Mouse (Mus musculus) common myeloid progenitor, adult 5-6 weeks (primary cell): ENCODE results near the gene Efhb. TPM values are rescaled to one million over a fixed set of nuclear protein-coding genes. Genes with fewer than 3 reads are reported as not detected.

Source experiments
- ATAC-seq: replicated peaks from 2 replicates; pipeline ENCODE4 v1.8.0; 2016; ENCODE audit warnings: low read depth, mild to moderate bottlenecking, moderate TSS enrichment, inconsistent platforms; ENCODE audit not compliant: poor library complexity, severe bottlenecking
- total RNA-seq: library from RNA; stranded (forward); fragments of 200-1000, 187-1606 nt; gene quantifications from 2 replicates; pipeline ENCODE4 v1.2.3, GENCODE M21; 2017

Efhb gene
- total RNA-seq, 1 experiment from 2014 or later: not detected

- ATAC-seq: no peak
Observed at GRCm38 (mm10) chr17:53386863-53387262, 76.3 kb downstream of the Efhb start.

GRCm38 (mm10) chr17:53364111-53364510, 99.0 kb downstream of the Efhb start:
- ATAC-seq: no peak

Other genes starting within 250 kb of the Efhb start
- gene Rab5a, start 15.9 kb upstream of the Efhb start, total RNA-seq: 79.3 and 83.4 TPM in 2 replicates
- gene Pp2d1, start 76.1 kb upstream of the Efhb start, total RNA-seq: not detected in 2 replicates
- 28.9 and 38.0 TPM in 2 replicates for gene Kat2b, start 103.5 kb upstream of the Efhb start, total RNA-seq
- gene Sgo1, start 226.0 kb upstream of the Efhb start, total RNA-seq: 39.4 and 69.4 TPM in 2 replicates